13 mouse cellular contexts compared by ENCODE assay signal in genomic region chr13:81930266-81930665, GRCm38 (mm10).
"Had no signal": no experiment of that assay in that cellular context is flagged by ENCODE, and none has a peak within 500 bp of the region (broad histone marks: within the 10 kb centered on the region; RNA-seq: fewer than 3 reads in every experiment).

No protein-coding gene starts in this region.

- H3K27ac ChIP-seq: layer of hippocampus, adult 2 months; limb, embryonic 12.5 days; liver, embryonic 13.5 days; macrophage; midbrain, embryonic 13.5 days had no signal

- H3K27me3 ChIP-seq: limb, embryonic 12.5 days; liver, embryonic 13.5 days; megakaryocyte, embryonic 14.5 days; midbrain, embryonic 13.5 days had no signal

- H3K4me2 ChIP-seq: limb, embryonic 12.5 days; liver, embryonic 13.5 days; midbrain, embryonic 13.5 days had no signal

- H3K4me3 ChIP-seq: layer of hippocampus, adult 2 months; limb, embryonic 12.5 days; liver, embryonic 13.5 days; megakaryocyte, embryonic 14.5 days; midbrain, embryonic 13.5 days had no signal

- H3K9ac ChIP-seq: limb, embryonic 12.5 days; liver, embryonic 13.5 days; liver, postnatal 0 days; midbrain, embryonic 13.5 days had no signal

- H3K9me3 ChIP-seq: limb, embryonic 12.5 days; liver, embryonic 13.5 days; megakaryocyte, embryonic 14.5 days; midbrain, embryonic 13.5 days had no signal

- H3K36me3 ChIP-seq: limb, embryonic 12.5 days; liver, embryonic 13.5 days; midbrain, embryonic 13.5 days had no signal

- ATAC-seq: liver, postnatal 0 days; midbrain, embryonic 13.5 days had no signal

- H3K4me1 ChIP-seq: limb, embryonic 12.5 days; liver, embryonic 13.5 days; midbrain, embryonic 13.5 days had no signal

- DNase-seq: kidney, adult 18-20 months; kidney, postnatal 10 days; kidney, postnatal 4 days; liver; liver, embryonic 13.5 days; liver, postnatal 0 days; right cerebral cortex, adult 18-20 months; thymus, postnatal 4 days had no signal
